Mouse (Mus musculus) ES-E14 (cell line): ENCODE measurements around the gene Ubtf.

Experiments
- CHD2 ChIP-seq: IDR thresholded peaks from 2 replicates; pipeline ENCODE4 v1.6.1; 2014; ENCODE audit warnings: mild to moderate bottlenecking, low read depth, low read length, inconsistent platforms
- HCFC1 ChIP-seq: IDR thresholded peaks from 2 replicates; pipeline ENCODE4 v1.6.1; 2012; ENCODE audit warnings: low read length, inconsistent platforms, borderline replicate concordance; ENCODE audit not compliant: insufficient read depth
- ZC3H11A ChIP-seq: IDR thresholded peaks from 2 replicates; pipeline ENCODE4 v1.6.1; 2012; ENCODE audit warnings: low read depth, mild to moderate bottlenecking, inconsistent platforms, low read length, borderline replicate concordance

DNA sequence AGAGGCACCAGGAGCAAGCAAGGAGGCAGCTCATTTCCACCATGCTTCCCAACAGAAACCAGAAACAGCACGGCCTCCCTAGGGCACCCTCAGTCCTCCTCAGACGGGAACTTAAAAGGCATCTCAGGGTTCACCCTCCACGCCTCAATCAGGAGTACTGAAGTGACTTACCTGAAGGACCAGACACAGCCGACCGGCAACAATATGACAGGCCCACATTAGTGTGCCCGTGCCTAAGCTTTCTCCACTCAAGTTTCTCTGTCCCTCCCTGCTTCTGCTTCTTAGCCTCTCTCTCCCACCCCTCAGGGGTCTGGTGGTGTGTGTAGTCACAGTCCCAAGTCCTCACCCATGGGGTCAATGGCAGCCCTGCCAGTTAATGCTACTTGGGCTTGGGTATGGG lies 7.0 kb downstream of the Ubtf start:
- TF ChIP-seq CHD2 (no peak), ZC3H11A (no peak), HCFC1 (no peak)
